Mouse (Mus musculus): ENCODE data around the gene Cd300a.

DNA sequence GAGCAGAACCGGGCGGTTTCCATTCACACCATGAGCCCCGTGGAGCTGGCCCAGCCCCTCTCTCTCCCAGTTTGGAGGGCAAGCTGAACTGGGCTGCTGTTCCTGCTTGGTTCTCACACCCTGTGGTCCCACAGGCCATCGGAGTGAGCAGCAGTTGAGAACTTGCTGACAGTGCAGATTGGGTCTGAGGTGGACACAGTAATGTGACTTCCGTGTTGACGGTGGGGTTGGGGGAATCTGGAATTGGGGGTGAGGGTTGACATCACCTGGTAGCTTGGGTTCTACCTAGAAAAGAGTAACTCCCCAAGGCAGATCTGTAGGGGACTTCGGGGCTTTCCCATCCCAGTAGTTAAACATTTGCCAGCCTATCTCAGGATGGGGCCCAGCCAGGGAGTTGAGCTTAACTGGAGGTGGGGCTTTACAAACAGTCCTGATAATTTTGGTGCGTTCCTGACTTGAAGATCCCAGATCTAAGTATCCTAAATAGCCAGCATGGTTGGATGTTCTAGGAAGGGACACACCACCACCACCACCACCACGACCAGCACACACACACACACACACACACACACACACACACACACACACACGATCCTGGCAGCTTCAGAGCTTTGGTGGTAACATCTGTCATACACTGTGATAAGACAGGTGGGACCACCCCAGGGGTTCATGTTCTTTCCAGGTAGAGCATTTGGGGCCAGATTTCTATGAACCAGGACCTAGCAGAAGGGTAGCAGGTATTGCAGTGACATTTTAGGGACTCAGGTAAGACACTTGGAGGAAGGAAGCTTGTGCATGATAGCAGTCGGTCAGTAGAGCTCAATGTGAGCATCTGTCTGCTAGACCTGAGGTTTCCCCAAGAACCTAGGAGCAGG is 22.2 kb upstream of the Cd300a start:
- TF ChIP-seq POLR2A (IDR thresholded peaks at IDR 0.05; ENCODE audit: insufficient read depth, low read length) (no peak), EP300 (IDR thresholded peaks at IDR 0.05; ENCODE audit: insufficient read depth, low read depth, low read length) (no peak), CTCF (IDR thresholded peaks at IDR 0.05; ENCODE audit: low read depth, low read length) (no peak)
